Mouse (Mus musculus) kidney, adult 2 months (tissue): ENCODE results near the gene Naa30. TPM values are rescaled to one million over a fixed set of nuclear protein-coding genes. Genes with fewer than 3 reads are reported as not detected.

Experiments
- DNase-seq: peaks from one replicate; pipeline ENCODE4 v3.0.0; 2021
- H3K27ac ChIP-seq: fragments of 200-500 bp; 2 replicates; pipeline ENCODE4 v1.5.1; 2012; ENCODE audit warnings: low read depth, low read length, control low read depth, inconsistent platforms; ENCODE audit not compliant: insufficient read depth
- H3K27me3 ChIP-seq: fragments of 200-500 bp; replicated peaks from 2 replicates; pipeline ENCODE4 v1.6.1; 2012; ENCODE audit warnings: mild to moderate bottlenecking, moderate library complexity, low read length, inconsistent platforms; ENCODE audit not compliant: control insufficient read depth, insufficient read depth
- H3K36me3 ChIP-seq: fragments of 200-500 bp; 2 replicates; pipeline ENCODE4 v1.6.1; 2012; ENCODE audit warnings: mild to moderate bottlenecking, moderate library complexity, low read length, inconsistent platforms; ENCODE audit not compliant: control insufficient read depth, insufficient read depth
- H3K4me1 ChIP-seq: fragments of 200-500 bp; 2 replicates; pipeline ENCODE4 v1.6.1; 2011; ENCODE audit warnings: low read length; ENCODE audit not compliant: control insufficient read depth, insufficient read depth
- H3K4me3 ChIP-seq: fragments of 200-500 bp; 2 replicates; pipeline ENCODE4 v1.5.1; 2011; ENCODE audit warnings: mild to moderate bottlenecking, low read depth, low read length, control low read depth; ENCODE audit not compliant: insufficient read depth
- CTCF ChIP-seq: fragments of 200-500 bp; conservative IDR thresholded peaks from 2 replicates; pipeline ENCODE4 v1.5.1; 2011; ENCODE audit warnings: low read depth, mild to moderate bottlenecking, control low read depth, low read length, moderate library complexity, mixed read lengths; ENCODE audit not compliant: insufficient read depth, insufficient read length
- POLR2A ChIP-seq: fragments of 200-500 bp; IDR thresholded peaks from one replicate; pipeline ENCODE4 v1.6.1; 2011; ENCODE audit warnings: low read depth, low read length, control low read depth
- WGBS: fragments of 180-500 bp; shearing (Covaris S2); methylation state at CpG from one replicate; pipeline ENCODE4 v1.1.7; 2018; 5-methylcytosine and 5-hydroxymethylcytosine counted together
- polyA plus RNA-seq: library from polyadenylated mRNA; depleted of rRNA; stranded (reverse); fragments of >200 nt; gene quantifications from 2 replicates; pipeline ENCODE4 v1.2.3, GENCODE M21; 2012; rRNA removed

Gene Naa30
- polyA plus RNA-seq, 1 experiment: 8.8 TPM

GRCm38 (mm10) chr14:49226986-49227385 lies 55.0 kb downstream of the Naa30 start:
- TF ChIP-seq POLR2A (no peak), CTCF (no peak)
- WGBS: 85% methylated on average over 11 of the region's 11 CpGs
- Histone ChIP-seq H3K4me3 (no peak overlapping the region), H3K27ac (no peak overlapping the region), H3K27me3 (no peaks in the 10 kb centered on the region), H3K36me3 (peaks cover 6% of the 10 kb centered on the region; the same call in 1 of the 2 replicates), H3K4me1 (no peaks in the 10 kb centered on the region)
- no peak for DNase-seq

DNA sequence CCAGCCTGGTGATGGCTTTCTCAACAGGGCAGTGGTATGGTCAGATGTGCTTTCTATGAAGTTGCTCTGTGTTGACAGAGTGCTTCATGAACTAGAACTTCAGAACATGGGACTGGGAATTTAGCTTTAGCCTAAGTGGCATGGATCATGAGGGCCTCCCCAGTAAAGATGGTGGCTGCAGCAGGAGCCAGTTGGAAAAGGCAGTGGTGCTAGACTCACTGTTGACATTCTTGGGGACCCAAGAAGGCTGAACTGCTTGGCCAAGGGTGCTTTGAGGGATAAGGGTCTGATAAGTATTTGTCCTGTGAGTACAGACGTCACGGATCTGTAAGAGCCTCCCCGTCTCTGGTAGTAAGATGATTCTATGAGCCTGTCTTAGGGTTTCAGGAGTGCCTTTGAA lies 59.8 kb downstream of the Naa30 start:
- Histone ChIP-seq H3K27ac (no peak overlapping the region), H3K27me3 (no peaks in the 10 kb centered on the region), H3K36me3 (no peaks in the 10 kb centered on the region; the same call in 1 of the 2 replicates), H3K4me1 (no peaks in the 10 kb centered on the region; the same call in 1 of the 2 replicates), H3K4me3 (no peak overlapping the region)
- WGBS: 91% methylated on average over 3 of the region's 3 CpGs
- TF ChIP-seq CTCF: no peak
- TF ChIP-seq POLR2A: no peak
- no peak for DNase-seq

DNA sequence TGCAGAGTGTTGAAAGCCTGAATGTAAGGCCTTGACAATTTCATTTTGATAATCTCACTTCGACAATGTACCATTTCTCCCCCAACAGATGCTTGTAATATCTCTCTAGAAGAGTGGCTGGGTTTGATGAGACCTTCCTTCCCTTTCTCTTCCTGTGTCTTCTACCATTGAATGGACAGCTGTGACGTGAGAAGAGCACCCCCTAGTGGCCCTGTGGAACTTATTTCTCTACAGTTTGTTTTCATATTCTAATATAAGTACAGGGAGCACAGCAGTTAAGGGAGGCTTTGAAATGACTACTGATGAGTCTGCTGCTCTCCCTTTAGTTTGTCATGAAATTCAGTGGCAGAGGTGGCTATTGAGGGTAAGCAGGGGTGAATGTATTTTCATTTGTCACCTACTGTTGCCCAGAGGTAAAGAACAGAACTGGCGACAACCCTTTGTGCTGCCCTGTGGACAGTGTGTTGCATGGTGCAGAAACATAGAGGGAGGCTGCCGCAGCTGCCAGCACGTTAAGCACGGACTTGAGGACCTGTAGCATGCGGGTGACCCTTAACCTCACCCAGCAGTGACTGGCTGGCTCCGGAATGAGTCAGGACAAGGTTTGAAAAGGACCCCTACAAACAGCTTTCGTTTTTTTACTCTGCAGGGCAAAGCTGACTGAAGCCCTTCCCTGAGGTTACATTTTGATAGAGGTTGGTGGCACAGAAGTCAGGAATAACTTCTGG lies 62.9 kb downstream of the Naa30 start:
- WGBS: 31% methylated on average over 9 of the region's 9 CpGs
- peak; percentile 43 for DNase-seq
- H3K36me3 ChIP-seq: no peaks in the 10 kb centered on the region; the same call in 1 of the 2 replicates
- H3K4me3 ChIP-seq: no peak overlapping the region
- peak; percentile 51 for TF ChIP-seq CTCF
- TF ChIP-seq POLR2A: no peak
- H3K4me1 ChIP-seq: peaks cover 3% of the 10 kb centered on the region; the same call in 1 of the 2 replicates
- no peaks in the 10 kb centered on the region for H3K27me3 ChIP-seq
- no peak overlapping the region for H3K27ac ChIP-seq

- H3K36me3 ChIP-seq: no peaks in the 10 kb centered on the region; the same call in 1 of the 2 replicates
- DNase-seq: peak; percentile 76
- WGBS: 25% methylated on average over 11 of the region's 11 CpGs
- peaks cover 5% of the 10 kb centered on the region; the same call in 1 of the 2 replicates for H3K4me1 ChIP-seq
- no peak overlapping the region for H3K4me3 ChIP-seq
- no peak overlapping the region for H3K27ac ChIP-seq
- TF ChIP-seq CTCF (peak; percentile 91), POLR2A (no peak)
- no peaks in the 10 kb centered on the region for H3K27me3 ChIP-seq
Measured at GRCm38 (mm10) chr14:49238206-49238605, 66.2 kb downstream of the Naa30 start.

Other genes starting within 250 kb of the Naa30 start
- gene Ap5m1, start 106.1 kb upstream of the Naa30 start, polyA plus RNA-seq: 17.9 and 21.2 TPM in 2 replicates
- gene Exoc5, start 105.6 kb upstream of the Naa30 start, polyA plus RNA-seq: 6.0 and 6.4 TPM in 2 replicates
- 45.1 and 53.1 TPM in 2 replicates for gene ccdc198, start 73.2 kb downstream of the Naa30 start, polyA plus RNA-seq